Mouse (Mus musculus): ENCODE measurements around the gene Snx17.

- peak; percentile 88 for TF ChIP-seq POLR2A (IDR thresholded peaks at IDR 0.05; ENCODE audit: control insufficient read depth, extremely low read depth, insufficient read depth, low read length, poor library complexity)
- peak; percentile 55; the same call in 1 of the 2 replicates for TF ChIP-seq CTCF (IDR thresholded peaks at IDR 0.05; ENCODE audit: borderline replicate concordance, control insufficient read depth, extremely low read depth, insufficient read depth, low read length, poor library complexity)
These were observed 8.9 kb downstream of the Snx17 start, which contains the start of gene Zfp513 for GRCm38 (mm10) chr5:31201742-31202590.

Measured in thymus, adult 2 months (tissue).